Mouse (Mus musculus) skeletal muscle tissue, adult 2 months (tissue): Measurements from ENCODE around the gene Hamp2.

Experiments
- DNase-seq: peaks from one replicate; pipeline ENCODE4 v3.0.0-alpha.2; 2012; ENCODE audit warnings: low read depth, low spot score

Hamp2 gene

GRCm38 (mm10) chr7:30891746-30892145 is 32.7 kb downstream of the Hamp2 start:
- no peak for DNase-seq

GRCm38 (mm10) chr7:30890681-30891080 is 33.8 kb downstream of the Hamp2 start:
- no peak for DNase-seq

GRCm38 (mm10) chr7:30888786-30889185 is 35.7 kb downstream of the Hamp2 start:
- no peak for DNase-seq

- DNase-seq: peak; percentile 20
These were observed 36.8 kb downstream of the Hamp2 start for GRCm38 (mm10) chr7:30887568-30888188.

- no peak for DNase-seq
These were observed 37.6 kb downstream of the Hamp2 start for GRCm38 (mm10) chr7:30886852-30887251.

- no peak for DNase-seq
These were observed 40.4 kb downstream of the Hamp2 start for GRCm38 (mm10) chr7:30884047-30884446.

GRCm38 (mm10) chr7:30881367-30881766 is 43.1 kb downstream of the Hamp2 start:
- no peak for DNase-seq

GRCm38 (mm10) chr7:30880176-30880575 is 44.3 kb downstream of the Hamp2 start, which contains the start of gene Cd22:
Cd22 (minus strand) TSS chr7:30880342.
- no peak for DNase-seq

- no peak for DNase-seq
These were observed 45.5 kb downstream of the Hamp2 start for GRCm38 (mm10) chr7:30878950-30879349.

- peak; percentile 34 for DNase-seq
These were observed 51.4 kb downstream of the Hamp2 start for GRCm38 (mm10) chr7:30873083-30873482.
